15 mouse cellular contexts compared by ENCODE assay signal in genomic region chr3:102166287-102166620, GRCm38 (mm10). TPM values are rescaled to one million over a fixed set of nuclear protein-coding genes. Genes with fewer than 3 reads are reported as not detected.
A peak's percentile ranks its signal among the peaks of the same experiment; 100 is the strongest.
DNase-seq lines count a peak whose midpoint lies in the region; ATAC-seq and TF ChIP-seq lines count a peak whose summit lies in the region.
"Had no signal": no experiment of that assay in that cellular context is flagged by ENCODE, and none has a peak within 500 bp of the region (broad histone marks: within the 10 kb centered on the region; RNA-seq: fewer than 3 reads in every experiment).

No protein-coding gene starts in this region.

- peaks cover 50% of the 10 kb centered on the region for H3K36me3 ChIP-seq in heart, embryonic 13.5 days
- H3K36me3 ChIP-seq in ES-E14 (ENCODE audit: control insufficient read depth, insufficient read depth, low read length, poor library complexity, severe bottlenecking): peaks cover 20% of the 10 kb centered on the region
- peaks cover 31% of the 10 kb centered on the region for H3K36me3 ChIP-seq in embryonic facial prominence, embryonic 14.5 days (ENCODE audit: control insufficient read depth, insufficient read depth, low read length)
- H3K36me3 ChIP-seq in liver, embryonic 16.5 days (ENCODE audit: control insufficient read depth, insufficient read depth): peaks cover 16% of the 10 kb centered on the region
- H3K36me3 ChIP-seq: forebrain, embryonic 12.5 days had no signal

- intact Hi-C loops in heart, postnatal 14 days (cut with DNase I): loop anchor here (5.0 kb wide), 1 partner anchor 36 kb away; the partner anchor contains the start of gene Vangl1

- H3K4me2 ChIP-seq in heart, embryonic 13.5 days: peak overlapping the region; percentile 52; the same call in 1 of the 2 replicates
- H3K4me2 ChIP-seq in embryonic facial prominence, embryonic 14.5 days (ENCODE audit: low read depth, low read length): no peak overlapping the region
- H3K4me2 ChIP-seq in liver, embryonic 16.5 days (ENCODE audit: low read depth, low read length): peak overlapping the region; percentile 53
- H3K4me2 ChIP-seq: forebrain, embryonic 12.5 days; neural tube, embryonic 15.5 days; stomach, embryonic 15.5 days had no signal

- no peak for DNase-seq in heart, postnatal 14 days
- DNase-seq in ES-E14 (ENCODE audit: low read depth, low spot score): no peak
- no peak for DNase-seq in embryonic facial prominence, embryonic 14.5 days (ENCODE audit: low spot score)
- no peak for DNase-seq in cerebellum, adult 9-11 months
- no peak for DNase-seq in retina, embryonic 14.5 days (ENCODE audit: low spot score)
- DNase-seq: cerebellum, adult 11-12 months; kidney, postnatal 36 days; thymus, postnatal 25 days had no signal

- H3K9ac ChIP-seq in heart, embryonic 13.5 days: no peak overlapping the region
- H3K9ac ChIP-seq in ES-E14 (ENCODE audit: insufficient read depth, low read depth, low read length, poor library complexity, severe bottlenecking): peak overlapping the region; percentile 83
- no peak overlapping the region for H3K9ac ChIP-seq in embryonic facial prominence, embryonic 14.5 days (ENCODE audit: low read depth, low read length)
- peak overlapping the region; percentile 61 for H3K9ac ChIP-seq in liver, embryonic 16.5 days (ENCODE audit: low read depth, low read length)
- H3K9ac ChIP-seq: forebrain, embryonic 12.5 days; neural tube, embryonic 15.5 days; stomach, embryonic 15.5 days had no signal

- WGBS in heart, embryonic 13.5 days: 57% methylated on average over 4 of the region's 4 CpGs
- WGBS in embryonic facial prominence, embryonic 14.5 days: 54% methylated on average over 4 of the region's 4 CpGs
- WGBS in liver, embryonic 16.5 days (ENCODE audit: insufficient replicate concordance): 23% methylated on average over 4 of the region's 4 CpGs

- H3K27ac ChIP-seq in heart, embryonic 13.5 days (replicated peaks): peak overlapping the region; percentile 73
- peak overlapping the region; percentile 98 for H3K27ac ChIP-seq in ES-E14 (ENCODE audit: insufficient read depth, low read depth, low read length, poor library complexity, severe bottlenecking)
- 0 out of 2 replicates have a peak overlapping the region, but pooled peaks have one; percentile 8 for H3K27ac ChIP-seq in embryonic facial prominence, embryonic 14.5 days (replicated peaks; ENCODE audit: low read depth, low read length)
- H3K27ac ChIP-seq in liver, embryonic 16.5 days (ENCODE audit: low read length): peak overlapping the region; percentile 96
- H3K27ac ChIP-seq: forebrain, embryonic 12.5 days; macrophage; neural tube, embryonic 15.5 days; stomach, embryonic 15.5 days had no signal

- peaks cover 64% of the 10 kb centered on the region for H3K4me1 ChIP-seq in heart, embryonic 13.5 days
- H3K4me1 ChIP-seq in ES-E14 (ENCODE audit: control insufficient read depth in 2 of 2, insufficient read depth in 2 of 2, low read length in 2 of 2, poor library complexity in 1 of 2): peaks cover 19 to 26% of the 10 kb centered on the region in 2 experiments
- peaks cover 30% of the 10 kb centered on the region for H3K4me1 ChIP-seq in embryonic facial prominence, embryonic 14.5 days (ENCODE audit: control insufficient read depth, insufficient read depth, low read length)
- H3K4me1 ChIP-seq in liver, embryonic 16.5 days (ENCODE audit: control insufficient read depth, low read depth, low read length): peaks cover 34% of the 10 kb centered on the region

- no peak for ATAC-seq in heart, embryonic 13.5 days (ENCODE audit: extremely low read depth, insufficient number of reproducible peaks, low FRiP score, low TSS enrichment)
- no peak for ATAC-seq in embryonic facial prominence, embryonic 14.5 days (ENCODE audit: low read depth)
- peak; percentile 56 for ATAC-seq in liver, embryonic 16.5 days (ENCODE audit: low read depth)
- ATAC-seq: CD4-positive, CD25-positive, alpha-beta regulatory T cell, adult 4 months had no signal

- in situ Hi-C loops in ES-E14 (cut with MboI; ENCODE audit: low sequenced_read_pairs in 2 of 2, unreplicated experiment in 2 of 2): no loop called here

- no peak overlapping the region for H3K4me3 ChIP-seq in heart, embryonic 13.5 days
- H3K4me3 ChIP-seq in ES-E14 (ENCODE audit: insufficient read depth in 1 of 2, low read depth in 1 of 2, low read length in 2 of 2, poor library complexity in 1 of 2, severe bottlenecking in 1 of 2): peak overlapping the region; percentile 51 to 77
- no peak overlapping the region for H3K4me3 ChIP-seq in embryonic facial prominence, embryonic 14.5 days (ENCODE audit: low read depth, low read length)
- peak overlapping the region; percentile 7 for H3K4me3 ChIP-seq in liver, embryonic 16.5 days (ENCODE audit: low read depth, low read length)
- H3K4me3 ChIP-seq: forebrain, embryonic 12.5 days; neural tube, embryonic 15.5 days had no signal

- H3K9me3 ChIP-seq in heart, embryonic 13.5 days: no peaks in the 10 kb centered on the region
- H3K9me3 ChIP-seq in ES-E14 (ENCODE audit: control insufficient read depth, insufficient read depth, low read depth, low read length): no peaks in the 10 kb centered on the region
- H3K9me3 ChIP-seq in embryonic facial prominence, embryonic 14.5 days (ENCODE audit: control insufficient read depth, low read length): no peaks in the 10 kb centered on the region
- no peaks in the 10 kb centered on the region for H3K9me3 ChIP-seq in liver, embryonic 16.5 days (replicated peaks; ENCODE audit: control insufficient read depth, low read length)
- H3K9me3 ChIP-seq: forebrain, embryonic 12.5 days; neural tube, embryonic 15.5 days; stomach, embryonic 15.5 days had no signal

- no peaks in the 10 kb centered on the region for H3K27me3 ChIP-seq in heart, embryonic 13.5 days (replicated peaks)
- H3K27me3 ChIP-seq in embryonic facial prominence, embryonic 14.5 days (replicated peaks; ENCODE audit: control insufficient read depth, insufficient read depth, low read length): no peaks in the 10 kb centered on the region
- H3K27me3 ChIP-seq in liver, embryonic 16.5 days (ENCODE audit: control insufficient read depth, insufficient read depth, low read depth, low read length): no peaks in the 10 kb centered on the region
- H3K27me3 ChIP-seq: forebrain, embryonic 12.5 days; neural tube, embryonic 15.5 days; stomach, embryonic 15.5 days had no signal

TF ChIP-seq in ES-E14, 5 proteins besides CTCF, POLR2A, EP300 and RAD21:
- TF ChIP-seq ZC3H11A (IDR thresholded peaks at IDR 0.05; ENCODE audit: borderline replicate concordance, low read depth, low read length) (no peak), ZNF384 (IDR thresholded peaks at IDR 0.05; ENCODE audit: low read depth, low read length) (no peak), CHD2 (IDR thresholded peaks at IDR 0.05; ENCODE audit: low read depth, low read length) (no peak), HCFC1 (IDR thresholded peaks at IDR 0.05; ENCODE audit: borderline replicate concordance, insufficient read depth, low read length) (no peak), MAFK (IDR thresholded peaks at IDR 0.05; ENCODE audit: insufficient read depth, low read depth, low read length) (no peak)

RNA-seq across cellular contexts. Expression of gene Vangl1, which starts 38.2 kb away (rescaled TPM):
- polyA plus RNA-seq in heart, embryonic 13.5 days (2015; fragmentation: Nextera tagmentation; extraction: Ambion mirVana): 19.2 and 24.0 TPM in 2 replicates
- 10 to 100 TPM; 19.0 to 20.0 TPM for total RNA-seq in heart, postnatal 14 days (2021)
- 119 and 167 TPM in 2 replicates for total RNA-seq in ES-E14 (2012; rRNA removed)
- 20.8 and 26.6 TPM in 2 replicates for polyA plus RNA-seq in embryonic facial prominence, embryonic 14.5 days (2014; fragmentation: Nextera tagmentation; extraction: Ambion mirVana)
- polyA plus RNA-seq in liver, embryonic 16.5 days (2015; fragmentation: Nextera tagmentation; extraction: Ambion mirVana): 54.6 and 59.3 TPM in 2 replicates

Comparison
In these comparisons a context has a peak if more than half of its experiments do, and no peak if none do; other contexts are left out.
1. H3K27ac ChIP-seq: peak in every context shown above with its lines; median percentile 98 in ES-E14; 96 in liver, embryonic 16.5 days; 73 in heart, embryonic 13.5 days; 8 in embryonic facial prominence, embryonic 14.5 days.
2. H3K4me3 ChIP-seq: peak in ES-E14 (2 of 2) and liver, embryonic 16.5 days (single experiment); none in heart, embryonic 13.5 days (single experiment) and embryonic facial prominence, embryonic 14.5 days (single experiment).
3. H3K9ac ChIP-seq: peak in ES-E14 (single experiment) and liver, embryonic 16.5 days (single experiment); none in heart, embryonic 13.5 days (single experiment) and embryonic facial prominence, embryonic 14.5 days (single experiment).